Mouse (Mus musculus): ENCODE data around the gene Ick.

GRCm38 (mm10) chr9:78208956-78209355 lies 100.0 kb downstream of the Ick start:
- TF ChIP-seq CTCF (conservative IDR thresholded peaks at IDR 0.05; ENCODE audit: insufficient read depth, insufficient read length, low read depth, low read length), result no peak
- TF ChIP-seq POLR2A (IDR thresholded peaks at IDR 0.05; ENCODE audit: low read depth, low read length), result no peak

Data from kidney, adult 2 months (tissue).